Mouse (Mus musculus): Measurements from ENCODE around the gene Rpl18.

The Rpl18 gene

DNA sequence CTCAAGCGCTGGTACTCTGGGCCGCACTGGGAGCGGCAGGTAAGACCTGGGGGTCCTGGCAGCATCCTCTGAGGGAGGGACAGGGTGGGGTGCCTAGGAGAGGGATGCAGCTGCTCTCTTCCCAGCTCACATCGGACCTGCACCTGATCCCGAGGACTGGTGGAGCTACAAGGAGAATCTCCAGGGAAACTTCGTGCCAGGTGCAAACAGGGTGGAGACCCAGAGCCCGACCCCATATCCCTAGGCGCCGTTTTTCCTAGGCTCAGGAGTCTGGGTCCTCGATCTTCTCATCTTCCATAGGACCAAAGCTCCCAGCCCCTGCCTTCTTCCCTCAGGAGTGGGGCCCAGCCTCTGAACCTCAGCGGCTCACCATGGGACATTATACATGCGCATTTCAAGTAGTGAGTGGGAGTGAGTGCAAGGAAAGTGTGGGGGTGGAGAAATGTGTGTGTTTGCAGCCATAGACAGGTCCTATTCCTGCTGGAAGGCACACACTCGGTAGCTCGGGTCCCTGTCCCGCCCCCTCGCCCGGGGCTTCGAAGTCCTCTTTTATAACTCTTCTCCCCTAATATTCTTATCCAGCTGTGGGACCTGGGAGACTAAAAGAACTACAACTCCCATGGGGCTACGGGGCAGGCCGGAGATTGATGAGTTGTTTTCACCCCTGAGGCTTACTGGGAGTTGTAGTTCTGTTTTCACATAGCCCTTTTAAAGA is 14.8 kb upstream of the Rpl18 start:
- peak; percentile 84 to 88 for DNase-seq (ENCODE audit: low spot score in 2 of 2)

- DNase-seq (ENCODE audit: low spot score in 2 of 2) = peak in 1 of 2 experiments; percentile 47
Measured at GRCm38 (mm10) chr7:45701072-45701471, 14.2 kb upstream of the Rpl18 start.

DNA sequence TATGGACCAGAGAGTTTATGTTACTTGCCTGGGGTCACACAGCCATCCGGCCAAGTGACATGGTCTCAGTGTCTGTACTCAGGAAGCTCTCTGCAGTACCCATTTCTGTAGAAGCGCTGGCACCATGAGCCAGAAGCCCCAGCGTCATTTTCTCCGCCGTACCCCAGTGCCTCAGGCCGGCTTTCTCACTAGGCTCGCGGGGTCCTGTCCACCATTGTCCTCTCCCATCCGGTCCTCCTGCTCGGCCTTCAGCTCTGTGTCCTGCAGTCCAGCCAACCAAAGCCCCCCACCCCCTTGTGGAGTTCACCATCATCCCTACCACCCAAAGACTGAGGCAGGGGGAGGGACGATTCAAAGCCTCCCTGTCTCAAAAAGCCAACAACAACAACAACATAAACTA is 13.7 kb upstream of the Rpl18 start:
- DNase-seq (ENCODE audit: low spot score in 2 of 2) = peak in 1 of 2 experiments; percentile 48

- DNase-seq (ENCODE audit: low spot score in 2 of 2) = peak in 1 of 2 experiments; percentile 58
Measured at GRCm38 (mm10) chr7:45702316-45702715, 12.9 kb upstream of the Rpl18 start.

DNA sequence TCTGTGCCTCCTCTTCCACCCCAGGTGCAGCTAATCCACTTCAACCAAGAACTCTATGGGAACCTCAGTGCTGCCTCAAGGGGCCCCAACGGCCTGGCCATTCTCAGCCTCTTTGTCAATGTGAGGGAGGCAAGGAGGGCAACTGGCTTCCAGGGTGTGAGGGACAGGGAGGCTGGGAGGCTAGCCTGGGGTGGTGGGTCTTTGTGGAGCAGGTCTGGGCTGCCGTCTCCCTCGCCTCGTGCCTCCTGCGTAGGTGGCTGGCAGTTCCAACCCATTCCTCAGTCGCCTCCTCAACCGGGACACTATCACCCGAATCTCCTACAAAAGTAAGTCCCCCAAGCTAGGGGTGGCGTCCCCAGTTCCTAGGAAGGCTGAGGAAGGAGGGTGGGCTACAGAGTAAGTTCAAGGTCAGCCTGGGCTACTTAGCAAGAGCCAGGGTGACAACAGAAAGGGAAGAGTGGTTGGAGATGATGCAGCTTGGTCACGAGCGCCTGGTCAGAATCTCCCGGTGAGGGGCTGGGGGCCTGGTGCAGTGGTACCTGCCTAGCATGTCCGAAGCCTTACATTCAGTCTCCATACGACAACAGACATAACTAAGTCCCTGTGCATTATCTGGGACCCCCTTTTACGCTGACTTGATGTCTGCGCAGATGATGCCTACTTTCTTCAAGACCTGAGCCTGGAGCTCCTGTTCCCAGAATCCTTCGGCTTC is 12.3 kb upstream of the Rpl18 start:
- peak in 1 of 2 experiments; percentile 56 for DNase-seq (ENCODE audit: low spot score in 2 of 2)

- DNase-seq (ENCODE audit: low spot score in 2 of 2) = peak in 1 of 2 experiments; percentile 70
Measured at GRCm38 (mm10) chr7:45703521-45704033, 11.7 kb upstream of the Rpl18 start.

DNA sequence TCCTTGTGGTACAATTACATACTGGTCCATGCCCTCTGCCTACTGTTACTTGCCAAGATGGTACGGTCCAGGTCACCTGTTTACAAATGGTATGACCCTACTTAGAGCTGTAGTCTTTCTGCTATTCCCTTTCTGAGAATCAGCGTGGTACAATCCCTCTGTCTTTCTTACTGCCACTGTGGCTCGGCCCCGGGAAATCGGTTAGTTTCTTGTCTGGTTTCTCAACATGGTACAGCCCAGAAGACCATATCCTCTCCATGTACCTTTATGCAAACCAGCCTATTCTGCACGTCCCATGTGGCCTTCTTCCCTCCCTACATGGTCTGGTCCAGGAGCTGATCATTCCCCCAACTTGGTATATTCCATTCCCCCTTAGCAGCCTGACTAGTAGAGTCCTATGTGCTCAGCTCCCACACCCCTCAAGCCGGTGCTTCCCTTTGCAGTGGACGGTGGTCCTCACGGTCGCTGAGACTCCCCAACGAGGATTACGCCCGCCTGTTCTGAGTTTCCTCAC is 11.2 kb upstream of the Rpl18 start:
- peak; percentile 83 to 93 for DNase-seq (ENCODE audit: low spot score in 2 of 2)

DNA sequence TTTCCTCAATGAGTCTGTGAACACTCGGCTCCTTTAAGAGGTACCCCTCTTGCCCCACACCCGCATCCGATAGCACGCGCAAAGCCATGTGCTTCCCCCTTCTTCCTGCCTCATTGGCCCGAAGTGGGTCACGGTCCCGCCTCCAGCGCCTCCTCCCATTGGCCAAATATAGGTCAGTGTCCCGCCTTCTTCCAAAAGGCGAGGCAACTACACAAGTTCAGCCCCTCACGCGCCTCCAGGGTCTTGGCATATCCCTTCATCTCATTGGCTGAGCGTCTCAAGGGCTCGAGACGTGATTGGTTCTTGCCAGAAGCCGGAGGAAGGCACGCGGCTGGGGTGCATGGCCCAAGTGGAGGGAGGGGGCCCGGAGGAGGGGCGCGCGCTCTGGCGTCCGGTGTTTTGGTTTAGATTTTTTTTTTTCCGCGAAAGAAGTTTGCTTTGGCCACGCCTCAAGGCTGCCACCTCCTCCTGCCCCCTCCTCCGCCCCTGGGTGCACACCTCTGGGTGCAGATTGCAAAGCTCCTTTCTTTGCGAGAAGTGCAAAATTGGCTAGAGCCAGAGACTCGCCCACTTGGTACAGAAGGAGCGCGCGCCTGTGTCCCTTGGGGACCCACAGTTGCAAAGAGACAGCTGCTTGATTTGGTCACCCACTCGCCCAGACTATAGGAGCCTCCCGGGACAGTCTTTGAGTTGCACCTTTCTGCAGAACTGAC is 10.4 kb upstream of the Rpl18 start, which contains the start of gene Dbp:
Gene Dbp (plus strand): TSS at position 359 of the 713 bp plus-strand sequence.
- DNase-seq (ENCODE audit: low spot score in 2 of 2) = peak; percentile 100

- no peak for DNase-seq (ENCODE audit: low spot score in 2 of 2)
Measured at GRCm38 (mm10) chr7:45705443-45705864, 9.8 kb upstream of the Rpl18 start.

DNA sequence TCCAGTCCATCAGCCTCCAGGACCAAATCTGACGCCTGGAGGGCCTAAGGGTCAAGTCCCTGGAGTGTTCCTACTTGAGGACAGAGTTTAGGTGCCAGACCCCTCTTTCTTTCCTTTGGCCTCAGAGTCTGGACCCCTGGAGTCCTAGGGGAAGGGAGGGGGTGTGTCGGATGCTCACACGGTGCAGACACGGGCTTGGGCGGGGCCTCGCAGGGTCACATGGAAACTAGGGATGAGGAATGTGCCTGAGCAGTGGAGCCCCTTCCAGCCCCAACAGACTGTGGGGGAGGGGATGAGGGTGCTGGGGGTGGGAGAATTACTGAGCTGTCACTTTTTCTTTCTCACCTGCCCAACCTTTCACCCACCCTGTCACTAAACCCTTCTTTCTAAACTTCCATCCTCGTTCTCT is 9.4 kb upstream of the Rpl18 start:
- DNase-seq (ENCODE audit: low spot score in 2 of 2) = peak; percentile 90 to 93

DNA sequence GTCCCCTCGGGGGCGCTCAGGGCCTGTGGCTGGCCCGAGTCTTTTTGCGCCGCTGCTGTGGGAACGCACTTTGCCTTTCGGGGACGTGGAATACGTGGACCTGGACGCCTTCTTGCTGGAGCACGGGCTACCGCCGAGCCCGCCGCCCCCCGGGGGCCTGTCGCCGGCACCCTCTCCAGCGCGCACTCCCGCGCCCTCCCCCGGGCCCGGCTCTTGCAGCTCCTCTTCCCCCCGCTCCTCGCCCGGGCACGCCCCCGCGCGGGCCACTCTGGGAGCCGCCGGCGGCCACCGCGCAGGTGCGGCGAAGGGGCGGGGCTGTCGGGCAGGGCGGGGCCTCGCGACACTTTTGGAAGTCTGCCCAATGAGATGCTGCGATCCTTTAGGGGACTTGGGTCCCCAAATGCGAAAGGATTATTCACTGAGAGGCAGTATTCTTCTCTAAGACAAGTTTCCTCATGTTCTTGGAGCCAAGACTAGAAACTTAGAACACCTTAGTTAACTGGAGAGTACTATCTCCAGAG is 8.5 kb upstream of the Rpl18 start:
- DNase-seq (ENCODE audit: low spot score in 2 of 2) = peak; percentile 87 to 91

DNA sequence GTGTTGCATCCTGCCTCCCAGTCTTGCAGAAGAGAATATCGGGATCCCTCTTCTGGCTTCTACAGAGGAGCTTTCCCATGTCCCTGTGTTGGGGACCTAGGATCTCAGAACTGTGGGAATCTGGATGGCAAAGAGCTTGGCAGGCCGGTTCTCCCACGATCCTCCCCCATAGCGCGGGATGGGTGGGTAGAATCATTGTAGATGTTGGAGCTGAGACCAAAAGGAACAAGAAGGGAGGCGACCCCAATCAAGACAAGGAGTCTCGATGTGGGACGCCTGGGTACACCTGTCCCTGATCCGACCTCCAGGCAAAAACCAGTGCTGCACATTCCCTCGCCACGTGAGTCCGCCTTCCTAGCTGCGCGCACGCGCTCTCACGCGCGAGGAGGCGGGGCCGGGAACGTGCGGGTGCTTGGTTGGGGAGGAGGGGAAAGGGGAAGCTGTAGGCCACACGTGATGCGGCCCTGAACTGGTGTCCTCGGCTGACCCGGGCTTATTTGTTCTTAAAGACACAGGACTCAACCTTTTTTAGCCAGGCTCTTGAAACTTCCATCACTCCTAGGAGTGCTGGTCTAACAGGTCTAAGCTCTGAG is 7.8 kb upstream of the Rpl18 start:
- DNase-seq (ENCODE audit: low spot score in 2 of 2) = peak; percentile 97

GRCm38 (mm10) chr7:45708221-45708761 is 7.0 kb upstream of the Rpl18 start:
- peak in 1 of 2 experiments; percentile 74 for DNase-seq (ENCODE audit: low spot score in 2 of 2)

- DNase-seq (ENCODE audit: low spot score in 2 of 2) = peak; percentile 60 to 80
Measured at GRCm38 (mm10) chr7:45709036-45709435, 6.2 kb upstream of the Rpl18 start.

DNA sequence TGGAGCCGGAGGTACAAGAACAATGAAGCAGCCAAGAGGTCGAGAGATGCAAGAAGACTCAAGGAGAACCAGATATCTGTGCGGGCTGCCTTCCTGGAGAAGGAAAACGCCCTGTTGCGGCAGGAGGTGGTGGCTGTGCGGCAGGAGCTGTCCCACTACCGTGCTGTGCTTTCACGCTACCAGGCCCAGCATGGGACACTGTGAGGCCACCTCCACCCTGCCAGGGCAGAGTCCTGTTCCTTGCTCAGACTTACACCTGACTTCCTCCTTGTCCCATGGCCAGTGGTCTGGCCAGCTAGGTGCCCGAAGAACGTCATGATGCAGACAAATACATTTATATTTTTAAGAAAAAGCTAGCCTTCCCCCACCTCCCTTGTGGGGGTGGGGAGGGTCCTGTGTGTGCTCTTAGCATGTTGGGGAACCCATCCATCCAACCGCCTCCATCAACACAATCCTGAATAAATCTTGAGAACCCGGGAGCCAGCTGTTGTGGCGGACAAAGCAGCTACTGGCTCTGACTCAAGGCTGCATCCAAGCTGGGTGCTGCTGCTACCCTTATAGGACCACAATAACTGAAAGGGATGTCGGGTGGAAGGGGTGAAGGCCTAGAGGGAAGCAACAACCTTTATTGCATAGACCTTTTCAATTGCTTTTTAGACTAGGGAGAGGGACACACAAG is 5.4 kb upstream of the Rpl18 start:
- DNase-seq (ENCODE audit: low spot score in 2 of 2) = peak in 1 of 2 experiments; percentile 62

- peak in 1 of 2 experiments; percentile 53 for DNase-seq (ENCODE audit: low spot score in 2 of 2)
Measured at GRCm38 (mm10) chr7:45710477-45711191, 4.6 kb upstream of the Rpl18 start.

GRCm38 (mm10) chr7:45711316-45712021 is 3.8 kb upstream of the Rpl18 start:
- DNase-seq (ENCODE audit: low spot score in 2 of 2) = peak in 1 of 2 experiments; percentile 62

GRCm38 (mm10) chr7:45712022-45712757 is 3.1 kb upstream of the Rpl18 start:
- DNase-seq (ENCODE audit: low spot score in 2 of 2) = peak in 1 of 2 experiments; percentile 58

Data from right cerebral cortex, postnatal 10 days (tissue).